Mouse (Mus musculus) midbrain, embryonic 11.5 days (tissue): ENCODE measurements around the gene Gipc3. TPM values are rescaled to one million over a fixed set of nuclear protein-coding genes. Genes with fewer than 3 reads are reported as not detected.
A peak's percentile ranks its signal among the peaks of the same experiment; 100 is the strongest.

ENCODE experiments used
- ATAC-seq: fragments of 200-750 bp; cut with Nextera tagmentation; 2 replicates; pipeline ENCODE4 v1.8.0; 2017; ENCODE audit warnings: moderate TSS enrichment, moderate library complexity; ENCODE audit not compliant: low FRiP score
- DNase-seq: peaks from one replicate; pipeline ENCODE4 v3.0.0; 2015; ENCODE audit warnings: low spot score; ENCODE audit errors: missing footprints
- H3K27ac ChIP-seq: fragments of 300-500 bp; sonication (generic); 2 replicates; pipeline ENCODE4 v1.5.1; 2014; ENCODE audit warnings: low read depth, low read length
- H3K27me3 ChIP-seq: fragments of 300-500 bp; sonication (generic); 2 replicates; pipeline ENCODE4 v1.6.1; 2014; ENCODE audit warnings: mild to moderate bottlenecking, low read length, moderate library complexity, mixed read lengths; ENCODE audit not compliant: control insufficient read depth, insufficient read depth
- H3K36me3 ChIP-seq: fragments of 300-500 bp; sonication (generic); 2 replicates; pipeline ENCODE4 v1.6.1; 2014; ENCODE audit warnings: mild to moderate bottlenecking, low read length, moderate library complexity, mixed read lengths; ENCODE audit not compliant: control insufficient read depth, insufficient read depth
- H3K4me1 ChIP-seq: fragments of 300-500 bp; sonication (generic); 2 replicates; pipeline ENCODE4 v1.6.1; 2014; ENCODE audit warnings: low read length; ENCODE audit not compliant: control insufficient read depth, insufficient read depth
- H3K4me2 ChIP-seq: fragments of 300-500 bp; sonication (generic); 2 replicates; pipeline ENCODE4 v1.6.1; 2014; ENCODE audit warnings: mild to moderate bottlenecking, moderate library complexity
- H3K4me3 ChIP-seq: fragments of 300-500 bp; sonication (generic); 2 replicates; pipeline ENCODE4 v1.5.1; 2014; ENCODE audit warnings: low read depth, low read length
- H3K9ac ChIP-seq: fragments of 300-500 bp; sonication (generic); 2 replicates; pipeline ENCODE4 v1.6.1; 2014; ENCODE audit warnings: low read length
- H3K9me3 ChIP-seq: fragments of 300-500 bp; sonication (generic); 2 replicates; pipeline ENCODE4 v1.6.1; 2016; ENCODE audit warnings: low read length; ENCODE audit not compliant: control insufficient read depth
- WGBS: fragments of 180-500 bp; shearing (Covaris S2); extraction: QIAGEN DNeasy Blood & Tissue Kit; methylation state at CpG from one replicate; pipeline ENCODE4 v1.1.7; 2014; 5-methylcytosine and 5-hydroxymethylcytosine counted together
- polyA plus RNA-seq: library from polyadenylated mRNA; unstranded; fragments of >200 nt; fragmentation: Nextera tagmentation; extraction: Ambion mirVana; gene quantifications from 2 replicates; pipeline ENCODE4 v1.2.1, GENCODE M21; 2014

Gene Gipc3
- polyA plus RNA-seq, 1 experiment from 2014 or later = 0.04 TPM

- Histone ChIP-seq H3K27ac (no peak overlapping the region), H3K4me2 (no peak overlapping the region), H3K27me3 (peaks cover 43% of the 10 kb centered on the region), H3K9me3 (no peaks in the 10 kb centered on the region), H3K4me1 (peaks cover 9% of the 10 kb centered on the region), H3K36me3 (no peaks in the 10 kb centered on the region), H3K4me3 (no peak overlapping the region), H3K9ac (no peak overlapping the region)
- peak; percentile 97 for DNase-seq
- no peak for ATAC-seq
- 31% methylated on average over 16 of the region's 16 CpGs for WGBS
Observed at GRCm38 (mm10) chr10:81341333-81341949, 1.6 kb downstream of the Gipc3 start.

GRCm38 (mm10) chr10:81340551-81341332, 2.3 kb downstream of the Gipc3 start:
- peaks cover 7% of the 10 kb centered on the region for H3K4me1 ChIP-seq
- DNase-seq = no peak
- no peak overlapping the region for H3K4me2 ChIP-seq
- no peaks in the 10 kb centered on the region for H3K36me3 ChIP-seq
- no peak overlapping the region for H3K4me3 ChIP-seq
- H3K9ac ChIP-seq = no peak overlapping the region
- no peak overlapping the region for H3K27ac ChIP-seq
- 36% methylated on average over 17 of the region's 17 CpGs for WGBS
- peaks cover 41% of the 10 kb centered on the region for H3K27me3 ChIP-seq
- no peaks in the 10 kb centered on the region for H3K9me3 ChIP-seq
- ATAC-seq = no peak

DNA sequence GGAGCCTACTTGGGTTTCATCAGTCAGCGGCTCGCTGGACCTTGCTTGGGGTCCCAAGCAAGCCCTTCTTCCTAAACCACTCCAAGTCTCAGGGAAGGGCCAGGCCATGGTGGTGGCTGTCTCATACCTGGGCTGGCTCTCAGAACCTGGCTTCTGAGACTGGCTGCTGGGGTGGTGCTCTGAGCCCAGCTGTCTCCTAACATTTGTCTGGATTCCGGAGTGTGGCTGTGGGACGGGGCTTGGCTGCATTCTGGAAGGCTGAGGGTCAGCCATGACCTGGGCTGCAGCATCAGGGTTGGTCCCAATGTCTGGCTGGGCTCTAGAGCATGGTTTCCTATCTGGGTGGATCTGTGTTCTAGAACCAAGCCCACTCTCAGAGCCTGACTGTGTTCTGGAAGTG, 6.5 kb downstream of the Gipc3 start:
- Histone ChIP-seq H3K4me2 (no peak overlapping the region), H3K9ac (no peak overlapping the region), H3K27ac (no peak overlapping the region), H3K4me3 (no peak overlapping the region), H3K9me3 (no peaks in the 10 kb centered on the region), H3K4me1 (peaks cover 4% of the 10 kb centered on the region; the same call in 1 of the 2 replicates), H3K36me3 (no peaks in the 10 kb centered on the region), H3K27me3 (peaks cover 20% of the 10 kb centered on the region)
- ATAC-seq (no peak), DNase-seq (no peak)
- 90% methylated on average over 4 of the region's 4 CpGs for WGBS

- Histone ChIP-seq H3K27me3 (peaks cover 16% of the 10 kb centered on the region), H3K27ac (no peak overlapping the region), H3K4me3 (no peak overlapping the region), H3K9ac (no peak overlapping the region), H3K36me3 (no peaks in the 10 kb centered on the region), H3K9me3 (no peaks in the 10 kb centered on the region), H3K4me2 (no peak overlapping the region), H3K4me1 (peaks cover 4% of the 10 kb centered on the region; the same call in 1 of the 2 replicates)
- ATAC-seq (peak; percentile 41), DNase-seq (peak; percentile 84)
- WGBS = 37% methylated on average over 18 of the region's 19 CpGs
Observed at GRCm38 (mm10) chr10:81335393-81336340, 7.4 kb downstream of the Gipc3 start.

- WGBS = 44% methylated on average over 11 of the region's 11 CpGs
- no peak overlapping the region for H3K27ac ChIP-seq
- no peak overlapping the region for H3K4me3 ChIP-seq
- no peak overlapping the region for H3K9ac ChIP-seq
- H3K9me3 ChIP-seq = no peaks in the 10 kb centered on the region
- peak; percentile 84 for DNase-seq
- no peaks in the 10 kb centered on the region for H3K36me3 ChIP-seq
- peaks cover 4% of the 10 kb centered on the region; the same call in 1 of the 2 replicates for H3K4me1 ChIP-seq
- peaks cover 16% of the 10 kb centered on the region for H3K27me3 ChIP-seq
- ATAC-seq = no peak
- H3K4me2 ChIP-seq = no peak overlapping the region
Observed at GRCm38 (mm10) chr10:81334324-81334723, 8.7 kb downstream of the Gipc3 start.

- no peak overlapping the region for H3K27ac ChIP-seq
- H3K27me3 ChIP-seq = peaks cover 9% of the 10 kb centered on the region
- H3K9me3 ChIP-seq = no peaks in the 10 kb centered on the region
- H3K4me2 ChIP-seq = no peak overlapping the region; the same call in 1 of the 2 replicates
- WGBS = 9% methylated on average over 28 of the region's 29 CpGs
- ATAC-seq = no peak
- H3K4me1 ChIP-seq = peaks cover 4% of the 10 kb centered on the region; the same call in 1 of the 2 replicates
- H3K4me3 ChIP-seq = no peak overlapping the region
- H3K9ac ChIP-seq = no peak overlapping the region
- no peak for DNase-seq
- no peaks in the 10 kb centered on the region; the same call in 1 of the 2 replicates for H3K36me3 ChIP-seq
Observed at GRCm38 (mm10) chr10:81332277-81332676, 10.8 kb downstream of the Gipc3 start.

GRCm38 (mm10) chr10:81330007-81330406, 13.1 kb downstream of the Gipc3 start:
- H3K4me3 ChIP-seq = no peak overlapping the region
- no peak for ATAC-seq
- DNase-seq = no peak
- H3K36me3 ChIP-seq = peaks cover 17% of the 10 kb centered on the region
- peaks cover 9% of the 10 kb centered on the region for H3K27me3 ChIP-seq
- H3K27ac ChIP-seq = no peak overlapping the region
- H3K9ac ChIP-seq = no peak overlapping the region
- WGBS = 71% methylated on average over 4 of the region's 4 CpGs
- H3K9me3 ChIP-seq = no peaks in the 10 kb centered on the region
- no peak overlapping the region for H3K4me2 ChIP-seq
- H3K4me1 ChIP-seq = no peaks in the 10 kb centered on the region

- Histone ChIP-seq H3K9me3 (no peaks in the 10 kb centered on the region), H3K4me1 (no peaks in the 10 kb centered on the region), H3K9ac (no peak overlapping the region), H3K4me2 (no peak overlapping the region), H3K27ac (no peak overlapping the region), H3K27me3 (peaks cover 9% of the 10 kb centered on the region), H3K4me3 (no peak overlapping the region), H3K36me3 (peaks cover 23% of the 10 kb centered on the region)
- ATAC-seq (no peak), DNase-seq (no peak)
- 72% methylated on average over 10 of the region's 10 CpGs for WGBS
Observed at GRCm38 (mm10) chr10:81329194-81329975, 13.7 kb downstream of the Gipc3 start.
